Mouse (Mus musculus) heart, adult 2 months (tissue): ENCODE measurements around the gene Hspa4. TPM values are rescaled to one million over a fixed set of nuclear protein-coding genes. Genes with fewer than 3 reads are reported as not detected.
A peak's percentile ranks its signal among the peaks of the same experiment; 100 is the strongest.
"Not testable (repeated sequence)": the region's sequence is repeated elsewhere in the genome, so short reads cannot be mapped to it uniquely, and the experiment has no call there.

Experiments used
- DNase-seq, 2 experiments: peaks; one replicate each; pipeline ENCODE4 v3.0.0; 2021
- H3K27ac ChIP-seq: fragments of 200-600 bp; 2 replicates; pipeline ENCODE4 v1.8.1; 2022
- H3K27me3 ChIP-seq: fragments of 200-500 bp; 2 replicates; pipeline ENCODE4 v1.6.1; 2012; ENCODE audit warnings: mild to moderate bottlenecking, low read length, inconsistent platforms, mixed read lengths; ENCODE audit not compliant: control insufficient read depth, insufficient read depth
- H3K36me3 ChIP-seq: fragments of 200-500 bp; 2 replicates; pipeline ENCODE4 v1.6.1; 2012; ENCODE audit warnings: low read length, inconsistent platforms; ENCODE audit not compliant: control insufficient read depth, insufficient read depth
- H3K4me1 ChIP-seq: fragments of 200-500 bp; 2 replicates; pipeline ENCODE4 v1.6.1; 2011; ENCODE audit warnings: low read length; ENCODE audit not compliant: control insufficient read depth, insufficient read depth
- H3K4me3 ChIP-seq: fragments of 200-600 bp; 2 replicates; pipeline ENCODE4 v1.8.1; 2022
- H3K79me2 ChIP-seq: fragments of 200-500 bp; replicated peaks from 2 replicates; pipeline ENCODE4 v1.6.1; 2012; ENCODE audit warnings: mild to moderate bottlenecking, inconsistent platforms, low read length, moderate library complexity, mixed read lengths; ENCODE audit not compliant: control insufficient read depth, insufficient read depth
- H3K9ac ChIP-seq: fragments of 200-500 bp; 2 replicates; pipeline ENCODE4 v1.6.1; 2012; ENCODE audit warnings: low read depth, mild to moderate bottlenecking, control low read depth, inconsistent platforms, low read length, mixed read lengths
- CTCF ChIP-seq: fragments of 200-600 bp; IDR thresholded peaks from 2 replicates; pipeline ENCODE4 v1.8.1; 2022; ENCODE audit warnings: antibody characterized with exemption, mild to moderate bottlenecking, moderate library complexity
- EP300 ChIP-seq: fragments of 200-500 bp; IDR thresholded peaks from 2 replicates; pipeline ENCODE4 v1.6.1; 2011; ENCODE audit warnings: low read depth, low read length, control low read depth; ENCODE audit not compliant: insufficient read depth
- POLR2A ChIP-seq: fragments of 200-500 bp; IDR thresholded peaks from 2 replicates; pipeline ENCODE4 v1.6.1; 2011; ENCODE audit warnings: mild to moderate bottlenecking, low read depth, low read length, control low read depth; ENCODE audit not compliant: insufficient read depth
- WGBS: fragments of 180-500 bp; shearing (Covaris S2); methylation state at CpG from one replicate; pipeline ENCODE4 v1.1.7; 2018; 5-methylcytosine and 5-hydroxymethylcytosine counted together
- intact Hi-C: fragments of 180-260 bp; cut with DNase I; formaldehyde crosslinking; loops from one replicate; pipeline ENCODE4 v1.15.1; 2025
- polyA plus RNA-seq: library from polyadenylated mRNA; depleted of rRNA; stranded (reverse); fragments of >200 nt; gene quantifications from 2 replicates; pipeline ENCODE4 v1.2.3, GENCODE M21; 2012
- total RNA-seq, 2 experiments: library from RNA; stranded (reverse); gene quantifications; 2 replicates each; pipeline ENCODE4 v1.2.3; 2021

Gene Hspa4
- total and polyA plus RNA-seq, 3 experiments, result 19.2 to 126 (median 109) TPM

DNA sequence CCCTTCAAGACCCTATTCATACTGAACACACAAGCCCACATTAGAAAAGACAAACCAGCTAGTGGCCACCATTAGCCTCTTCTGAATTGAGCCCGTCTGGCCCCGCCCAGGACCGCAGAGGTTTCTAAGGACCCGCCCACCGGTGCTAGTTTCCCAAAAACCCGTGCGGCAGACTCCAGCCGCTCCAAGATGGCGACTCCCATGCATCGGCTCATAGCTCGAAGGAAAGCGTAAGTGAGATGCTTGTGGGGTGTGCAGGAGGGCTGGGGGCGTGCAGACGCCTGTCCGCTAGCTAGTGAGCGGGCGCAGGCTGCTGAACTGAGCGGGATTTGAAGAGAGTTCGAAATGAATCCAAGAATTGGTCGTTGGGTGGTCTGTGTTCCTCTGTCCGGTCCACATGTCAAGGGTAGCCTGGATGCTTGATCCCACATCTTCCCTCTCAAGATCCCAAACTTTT is 24.3 kb upstream of the Hspa4 start, which contains the start of gene Zcchc10:
Zcchc10 (plus strand) TSS at position 168 of the 457 bp plus-strand sequence.
- no peaks in the 10 kb centered on the region for H3K27me3 ChIP-seq
- peak within 1 kb of the TSS; percentile 81 for H3K9ac ChIP-seq
- intact Hi-C loops, result loop anchor here (1.0 kb wide), 2 partner anchors 24 to 26 kb away; partner anchors contain the start of genes Aff4 and Hspa4
- peak within 1 kb of the TSS; percentile 66 for H3K27ac ChIP-seq
- TF ChIP-seq POLR2A (peak; percentile 81), CTCF (peak; percentile 26; the same call in 1 of the 2 replicates), EP300 (no peak)
- under 1% methylated on average over 21 of the region's 21 CpGs for WGBS
- H3K79me2 ChIP-seq, result no peaks in the 10 kb centered on the region
- peak within 1 kb of the TSS; percentile 99 for H3K4me3 ChIP-seq
- DNase-seq, result peak; percentile 91
- no peaks in the 10 kb centered on the region for H3K4me1 ChIP-seq
- H3K36me3 ChIP-seq, result no peaks in the 10 kb centered on the region

DNA sequence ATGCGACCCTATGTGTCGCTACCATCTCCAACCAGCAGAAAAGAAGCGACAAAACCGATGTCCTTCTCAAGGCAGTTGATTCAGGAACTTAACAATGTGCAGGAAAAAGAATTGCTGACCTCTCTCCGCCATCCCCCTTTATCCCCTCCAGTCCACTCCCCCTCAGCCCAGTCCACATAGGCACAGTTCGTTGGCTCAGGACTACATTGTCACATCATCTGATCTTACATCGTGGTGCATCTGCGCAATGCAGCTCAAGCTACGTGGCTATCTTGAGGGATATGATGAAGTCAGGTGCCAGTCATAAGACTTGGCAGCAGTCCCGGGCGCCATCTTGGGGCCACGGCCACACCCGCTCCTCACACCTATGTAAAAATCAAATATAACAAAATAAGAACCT is 19.6 kb upstream of the Hspa4 start:
- H3K4me3 ChIP-seq, H3K4me1 ChIP-seq, H3K27ac ChIP-seq, H3K27me3 ChIP-seq, H3K79me2 ChIP-seq, DNase-seq, H3K36me3 ChIP-seq, intact Hi-C loops, H3K9ac ChIP-seq: not testable (repeated sequence)
- 90% methylated on average over 13 of the region's 13 CpGs for WGBS

GRCm38 (mm10) chr11:53318568-53318967 is 18.3 kb upstream of the Hspa4 start:
- H3K4me3 ChIP-seq, H3K27me3 ChIP-seq, DNase-seq, intact Hi-C loops, H3K4me1 ChIP-seq, H3K27ac ChIP-seq, H3K79me2 ChIP-seq, H3K36me3 ChIP-seq, H3K9ac ChIP-seq: not testable (repeated sequence)
- WGBS, result 87% methylated on average over 3 of the region's 3 CpGs

GRCm38 (mm10) chr11:53318041-53318440 is 17.8 kb upstream of the Hspa4 start:
- Histone ChIP-seq H3K4me3 (no peak overlapping the region), H3K9ac (no peak overlapping the region), H3K27ac (no peak overlapping the region), H3K27me3 (no peaks in the 10 kb centered on the region), H3K36me3 (no peaks in the 10 kb centered on the region), H3K79me2 (no peaks in the 10 kb centered on the region), H3K4me1 (peaks cover 4% of the 10 kb centered on the region)
- DNase-seq, result no peak
- intact Hi-C loops, result no loop called here
- 90% methylated on average over 7 of the region's 7 CpGs for WGBS
- no peak for TF ChIP-seq CTCF
- no peak for TF ChIP-seq POLR2A
- TF ChIP-seq EP300, result no peak

DNA sequence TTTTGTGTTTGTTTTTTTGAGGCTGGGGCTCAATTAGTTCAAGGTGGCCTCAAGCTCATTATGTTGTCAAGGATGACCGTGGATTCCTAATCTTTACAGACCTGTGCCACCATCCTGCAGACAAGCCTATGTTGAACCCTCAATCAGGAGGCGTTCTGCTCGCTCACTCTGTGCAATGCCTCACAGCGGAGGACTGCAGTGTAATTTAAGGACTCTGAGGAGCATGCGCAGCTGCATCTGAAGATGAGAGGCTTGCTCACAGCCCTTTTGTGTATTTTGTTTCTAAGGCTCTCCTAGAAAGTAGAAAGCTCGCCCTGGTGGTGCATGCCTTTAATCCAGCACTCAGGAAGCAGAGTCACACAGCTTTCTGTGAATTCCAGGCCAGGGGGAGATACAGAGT is 16.7 kb upstream of the Hspa4 start:
- no peaks in the 10 kb centered on the region for H3K27me3 ChIP-seq
- TF ChIP-seq EP300 (no peak), POLR2A (no peak), CTCF (no peak)
- no peak overlapping the region for H3K27ac ChIP-seq
- intact Hi-C loops, result no loop called here
- peaks cover 4% of the 10 kb centered on the region for H3K4me1 ChIP-seq
- 59% methylated on average over 6 of the region's 6 CpGs for WGBS
- no peak overlapping the region for H3K9ac ChIP-seq
- H3K79me2 ChIP-seq, result no peaks in the 10 kb centered on the region
- no peak for DNase-seq
- H3K36me3 ChIP-seq, result no peaks in the 10 kb centered on the region
- no peak overlapping the region for H3K4me3 ChIP-seq

GRCm38 (mm10) chr11:53314770-53315173 is 14.5 kb upstream of the Hspa4 start:
- DNase-seq, result peak in 1 of 2 experiments; percentile 22
- Histone ChIP-seq H3K27ac (peak overlapping the region; percentile 13; the same call in 1 of the 2 replicates), H3K4me1 (peaks cover 4% of the 10 kb centered on the region), H3K27me3 (no peaks in the 10 kb centered on the region), H3K36me3 (no peaks in the 10 kb centered on the region), H3K4me3 (no peak overlapping the region), H3K9ac (no peak overlapping the region), H3K79me2 (no peaks in the 10 kb centered on the region)
- 0 out of 2 replicates have a peak, but pooled peaks have one; percentile 48 for TF ChIP-seq EP300
- TF ChIP-seq POLR2A, result no peak
- WGBS, result 19% methylated on average over 1 of the region's 1 CpGs
- intact Hi-C loops, result no loop called here

DNA sequence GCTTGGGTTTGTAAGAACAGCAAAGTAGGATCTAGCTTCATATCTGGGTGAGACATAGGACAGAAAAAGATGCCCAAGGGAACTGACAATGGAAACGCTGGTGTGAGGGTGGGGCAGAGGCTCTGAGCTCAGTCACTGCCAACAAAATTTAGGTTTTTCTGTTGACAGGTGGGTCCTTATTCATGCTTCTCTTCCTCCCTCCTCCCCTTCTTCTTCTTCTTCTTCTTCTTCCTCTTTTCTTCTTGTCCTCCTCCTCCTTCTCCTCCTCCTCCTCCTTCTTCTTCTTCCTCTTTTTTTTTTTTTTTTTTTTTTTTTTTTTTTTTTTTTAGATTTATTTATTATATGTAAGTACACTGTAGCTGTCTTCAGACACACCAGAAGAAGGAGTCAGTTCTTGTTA is 12.6 kb upstream of the Hspa4 start:
- H3K4me1 ChIP-seq, result peaks cover 12% of the 10 kb centered on the region
- intact Hi-C loops, result not testable (repeated sequence)

More for the DNA sequence above, 12.6 kb upstream of the Hspa4 start:
- H3K27me3 ChIP-seq, H3K4me3 ChIP-seq, H3K27ac ChIP-seq, DNase-seq, H3K36me3 ChIP-seq, H3K9ac ChIP-seq, H3K79me2 ChIP-seq: not testable (repeated sequence)
- WGBS, result 48% methylated on average over 1 of the region's 1 CpGs
